Mouse (Mus musculus) G1E-ER4 (cell line): ENCODE data around the gene Zscan29. TPM values are rescaled to one million over a fixed set of nuclear protein-coding genes. Genes with fewer than 3 reads are reported as not detected.

Experiments
- GATA1 ChIP-seq: IDR thresholded peaks from one replicate; pipeline ENCODE4 v1.8.0; 2012; ENCODE audit warnings: low read length, inconsistent platforms
- polyA plus RNA-seq: library from polyadenylated mRNA; stranded (reverse); fragments of >175 nt; gene quantifications from 2 replicates; pipeline ENCODE4 v1.2.3, GENCODE M21; 2012

Gene Zscan29
- polyA plus RNA-seq, 1 experiment, result 12.7 TPM

DNA sequence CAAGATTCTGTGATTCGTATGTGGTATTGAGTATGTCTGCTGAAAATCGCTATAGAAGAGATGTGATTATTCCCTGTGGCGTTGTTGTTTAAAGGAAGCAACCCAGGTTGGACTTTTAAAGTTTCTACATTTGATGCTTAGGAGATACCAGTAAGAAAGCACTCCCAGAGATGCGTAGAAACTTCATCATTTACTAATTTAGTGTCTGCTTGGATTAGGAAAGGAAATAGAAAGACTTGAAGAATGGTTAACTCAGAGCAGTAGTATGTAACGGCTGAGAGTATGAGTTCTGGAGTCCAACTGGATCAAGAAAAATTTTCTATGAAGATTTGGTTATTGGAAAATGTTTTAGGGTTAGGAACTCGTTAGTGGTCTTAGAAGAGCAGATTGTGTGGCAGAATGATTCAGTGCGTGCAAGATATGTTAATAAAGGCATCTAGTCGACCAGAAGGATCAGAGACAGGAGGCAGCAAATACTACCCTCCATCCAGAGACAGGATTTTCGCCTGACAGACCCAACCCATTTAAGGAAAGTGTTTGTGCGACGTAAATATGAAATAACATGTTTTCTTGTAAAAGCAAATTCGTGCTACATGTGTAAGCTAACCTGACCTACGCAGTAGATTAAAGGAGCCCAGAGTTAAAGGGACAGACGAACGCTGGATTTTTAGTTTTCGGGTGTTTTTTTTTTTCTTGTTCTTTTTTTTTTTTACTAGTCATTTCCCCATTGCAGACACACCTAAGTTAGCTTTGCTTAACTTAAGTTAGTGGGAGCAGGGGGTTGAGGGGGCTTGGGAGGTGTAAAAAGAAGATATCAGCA lies 29.5 kb downstream of the Zscan29 start:
- no peak for TF ChIP-seq GATA1

DNA sequence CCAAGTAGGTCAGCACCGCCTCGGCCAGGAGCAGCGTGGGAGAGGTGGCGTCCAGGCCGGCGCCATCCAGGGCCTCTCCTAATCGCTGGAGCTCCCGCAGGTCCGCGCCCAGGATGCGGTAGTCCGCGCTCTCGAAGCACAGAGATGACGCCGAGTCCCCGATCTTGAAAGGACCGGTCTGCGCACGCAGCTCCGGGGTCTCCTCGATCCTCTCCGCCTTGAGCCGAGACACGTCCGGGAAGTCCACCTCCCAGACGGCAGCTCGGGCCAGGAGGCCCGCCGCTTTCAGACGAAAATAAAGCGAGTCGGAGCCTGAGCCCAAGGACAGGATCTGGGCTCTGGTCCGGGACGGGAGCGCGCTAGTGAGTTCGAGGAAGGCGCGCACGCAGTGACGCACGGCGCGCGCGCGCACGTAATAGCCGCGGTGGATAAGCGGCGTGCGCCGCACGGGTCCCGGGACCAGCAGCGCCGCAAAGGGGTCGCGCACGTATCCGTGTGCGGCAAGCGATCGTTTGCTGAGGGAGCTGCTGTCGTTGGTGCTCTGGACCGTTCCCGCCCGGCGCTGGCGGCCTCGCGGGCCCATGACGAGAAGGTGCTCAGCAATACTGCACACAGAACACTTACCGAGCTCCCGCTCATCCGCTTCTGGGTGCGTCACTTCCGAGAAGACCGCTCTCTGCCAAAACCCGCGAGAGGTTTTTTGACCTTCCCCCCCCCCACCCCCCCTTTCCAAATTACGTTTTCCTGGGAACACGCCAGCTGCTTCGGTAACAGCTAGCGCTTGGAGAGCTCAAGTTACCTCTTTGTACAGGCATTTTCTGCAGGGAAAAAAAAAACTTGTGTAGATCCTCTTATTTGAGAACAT lies 30.7 kb downstream of the Zscan29 start, which contains the start of the genes Adal and Lcmt2:
Gene Adal (plus strand): TSS at position 411 of the 865 bp plus-strand sequence.
Gene Lcmt2 (minus strand): TSS at position 636 of the 865 bp plus-strand sequence.
- TF ChIP-seq GATA1, result no peak

DNA sequence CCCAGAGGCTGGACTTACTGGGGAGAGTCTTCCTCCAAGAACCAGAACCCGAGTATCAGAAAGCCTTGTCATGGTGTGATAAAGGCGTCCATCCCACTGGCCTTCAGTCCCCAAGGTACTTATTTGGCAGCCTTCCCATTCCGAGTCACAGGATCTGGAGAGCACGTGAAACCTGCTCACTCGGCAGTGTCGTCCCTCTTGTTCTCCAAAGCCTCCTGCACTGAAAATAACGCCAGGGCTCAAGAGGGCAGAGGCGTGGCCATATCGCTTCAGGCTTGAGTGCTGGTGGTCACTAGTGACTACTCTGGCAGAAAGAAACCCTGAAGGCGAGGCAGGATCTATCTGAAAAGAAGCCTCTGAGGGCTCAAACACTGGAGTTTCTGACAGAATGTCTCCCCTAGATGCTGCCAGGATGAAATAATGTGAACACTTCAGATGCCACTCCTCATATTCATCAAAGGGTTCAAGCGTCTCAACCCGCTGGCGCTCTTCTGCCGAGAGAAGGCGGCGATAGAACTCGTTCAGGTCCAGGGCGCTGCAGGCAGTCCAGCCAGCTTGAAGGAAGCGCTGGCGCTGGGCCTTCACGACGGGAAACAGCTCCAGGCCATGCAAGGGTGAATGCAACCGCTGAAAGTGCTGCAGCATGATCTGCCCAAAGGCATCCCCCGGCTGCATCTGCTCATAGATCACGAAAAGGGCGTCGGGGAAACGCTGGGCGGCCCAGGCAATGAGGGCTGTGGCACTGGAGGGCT lies 31.5 kb downstream of the Zscan29 start:
- no peak for TF ChIP-seq GATA1

DNA sequence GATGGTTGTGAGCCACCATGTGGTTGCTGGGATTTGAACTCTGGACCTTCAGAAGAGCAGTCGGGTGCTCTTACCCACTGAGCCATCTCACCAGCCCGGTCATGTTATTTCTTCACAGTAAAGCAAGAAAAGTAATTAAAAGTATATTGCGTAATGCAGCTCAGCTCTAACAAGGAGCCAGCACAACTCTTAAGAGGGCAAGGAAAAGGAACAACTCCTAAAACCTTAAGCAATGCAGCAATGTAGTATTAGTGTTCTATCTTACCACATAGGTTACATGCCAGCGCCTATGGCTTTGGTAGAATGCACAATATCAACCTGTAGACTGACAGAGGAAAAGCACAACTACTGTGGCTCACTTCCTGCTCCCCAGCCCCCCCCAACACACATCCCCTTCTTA lies 33.6 kb downstream of the Zscan29 start:
- TF ChIP-seq GATA1, result no peak

DNA sequence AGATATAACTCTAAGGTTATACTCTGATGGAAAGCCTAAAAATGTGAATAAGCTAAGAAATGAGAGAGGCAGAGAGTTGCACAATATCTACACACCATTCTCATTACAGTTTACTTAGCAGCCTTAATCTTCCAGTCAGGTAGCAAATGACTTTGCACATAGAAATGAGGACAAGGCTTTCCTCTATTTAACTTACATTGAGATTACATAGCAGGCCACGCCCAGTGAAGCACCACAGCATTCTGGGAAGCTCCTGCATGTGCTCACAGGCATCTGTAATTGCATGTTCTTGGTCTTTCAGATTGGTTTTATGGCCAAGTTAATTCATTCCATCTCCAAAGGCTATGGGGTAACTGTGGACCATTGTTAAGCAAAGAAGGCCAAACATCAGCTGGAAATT lies 38.1 kb downstream of the Zscan29 start:
- TF ChIP-seq GATA1, result no peak

DNA sequence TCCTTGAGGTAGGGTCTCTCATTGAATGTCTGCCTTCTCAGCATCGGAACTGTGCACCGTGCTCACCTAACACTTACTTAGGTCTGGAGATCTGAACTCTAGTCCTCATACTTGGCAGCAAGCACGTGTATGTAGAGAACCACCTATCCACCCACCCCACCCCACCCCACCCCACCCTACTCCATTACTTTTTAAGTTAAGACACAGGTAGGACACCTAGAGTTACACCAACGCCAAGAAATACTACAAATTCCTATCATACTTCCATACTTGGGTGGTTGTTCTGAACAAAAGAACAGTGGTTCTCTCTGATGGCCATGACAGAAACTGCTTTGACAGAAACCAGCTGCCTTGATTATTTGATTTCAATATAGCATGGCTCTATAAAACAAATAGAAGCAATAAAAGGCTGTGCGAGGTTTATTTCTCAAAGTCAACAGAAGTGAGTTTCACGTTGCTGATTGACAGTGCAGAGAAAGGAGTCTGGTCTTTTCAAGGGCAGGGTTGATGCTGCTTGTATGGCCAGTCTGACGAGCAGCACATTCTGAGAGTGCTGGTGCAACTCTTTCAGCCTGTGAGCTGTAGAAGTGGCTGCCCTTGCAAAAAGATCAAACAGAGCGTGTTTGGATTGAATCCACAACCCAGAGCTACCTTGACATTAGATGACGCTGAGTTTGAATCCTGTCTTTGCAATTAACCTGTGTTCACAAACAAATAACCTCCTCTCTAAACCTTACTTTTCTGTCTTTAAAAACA lies 41.9 kb downstream of the Zscan29 start:
- TF ChIP-seq GATA1, result no peak

DNA sequence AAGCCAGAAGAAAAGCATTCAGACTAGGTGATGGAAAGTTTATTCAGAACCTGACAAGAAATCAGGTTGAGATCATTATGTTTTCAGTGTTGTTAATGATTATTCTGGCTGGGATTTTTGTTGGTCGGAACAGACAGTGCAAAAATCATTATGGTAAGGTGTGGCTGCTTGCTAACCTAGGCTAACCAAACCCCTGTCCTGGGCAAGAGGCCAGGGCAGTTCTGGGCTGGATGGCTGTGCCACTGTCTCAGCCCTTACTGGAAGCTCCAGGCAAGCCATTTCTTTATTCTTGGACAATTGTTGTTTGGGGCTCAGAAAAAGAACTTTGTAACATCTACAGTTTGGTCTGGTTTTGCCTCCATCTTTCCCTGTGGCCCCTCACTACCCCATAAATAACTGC lies 43.4 kb downstream of the Zscan29 start:
- no peak for TF ChIP-seq GATA1

DNA sequence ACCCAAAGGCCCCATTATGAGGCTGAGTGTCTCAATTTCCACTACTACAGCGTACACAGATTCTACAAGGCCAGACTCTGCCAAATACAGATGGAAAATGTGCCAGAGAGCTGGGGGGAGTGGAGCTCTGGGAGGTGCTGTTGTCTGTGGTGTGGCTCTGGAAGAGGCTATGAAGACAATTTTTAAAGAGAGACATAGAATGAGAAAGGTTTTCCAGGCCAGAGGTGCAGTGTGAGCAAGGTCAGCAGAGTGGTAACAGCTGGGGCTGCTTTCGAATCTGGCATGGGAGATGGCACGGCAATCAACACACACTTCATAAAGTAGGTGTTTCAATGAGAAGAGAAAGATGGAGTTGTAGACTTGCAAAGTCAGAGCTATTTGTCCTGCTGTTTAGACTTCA lies 51.7 kb downstream of the Zscan29 start:
- TF ChIP-seq GATA1, result no peak

DNA sequence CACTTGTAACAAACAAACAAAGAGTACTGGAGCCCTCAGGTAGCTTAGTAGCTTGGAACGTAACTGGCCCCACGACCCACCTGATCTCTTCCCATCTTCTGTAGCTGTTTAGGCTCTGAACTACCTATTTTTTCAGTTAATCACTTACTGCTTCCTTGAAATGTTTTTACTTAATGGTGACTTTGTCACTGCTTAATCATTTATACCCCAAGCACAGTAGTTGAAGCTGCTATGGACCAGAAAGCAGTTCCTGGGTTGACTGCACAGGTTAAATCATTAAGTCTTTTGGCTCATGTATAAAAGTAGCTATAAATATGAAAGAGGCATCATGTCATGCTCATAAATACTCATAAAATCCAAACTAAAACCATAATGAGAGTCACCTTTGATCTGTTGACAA lies 55.5 kb downstream of the Zscan29 start:
- no peak for TF ChIP-seq GATA1

DNA sequence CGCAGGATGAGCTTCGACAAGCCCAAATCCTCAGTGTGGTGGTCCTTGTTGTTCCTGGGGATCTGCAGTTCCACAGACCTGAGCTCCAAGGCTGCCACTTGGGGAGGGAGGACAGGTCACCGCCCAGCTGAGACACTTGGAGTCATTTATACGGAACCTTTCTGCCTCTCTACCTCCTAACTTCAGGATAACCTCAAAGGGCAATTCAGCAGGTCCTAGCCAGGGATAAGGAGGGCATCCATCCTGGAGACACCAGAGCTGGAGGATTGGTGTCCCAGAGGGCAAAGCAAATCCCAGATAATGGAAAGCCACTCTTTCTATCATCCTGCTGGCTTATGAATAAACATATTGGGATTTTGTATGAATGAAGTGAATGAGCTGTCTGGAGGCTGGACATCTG lies 61.2 kb downstream of the Zscan29 start, which contains the start of gene Tgm7:
Gene Tgm7 (minus strand): TSS at position 101 of the 400 bp plus-strand sequence.
- TF ChIP-seq GATA1, result no peak

Other genes starting within 250 kb of the Zscan29 start
- gene Ubr1, start 200.4 kb downstream of the Zscan29 start, polyA plus RNA-seq, result 27.1 and 34.7 TPM in 2 replicates
- 1.3 and 2.0 TPM in 2 replicates for gene Tmem62, start 194.1 kb downstream of the Zscan29 start, polyA plus RNA-seq
- 7.7 and 13.0 TPM in 2 replicates for gene Ccndbp1, start 162.7 kb downstream of the Zscan29 start, polyA plus RNA-seq
- gene Epb42, start 134.1 kb downstream of the Zscan29 start, polyA plus RNA-seq, result 0.70 and 0.73 TPM in 2 replicates
- not detected in 2 replicates for gene Tgm5, start 85.3 kb downstream of the Zscan29 start, polyA plus RNA-seq
- gene Tgm7, start 61.3 kb downstream of the Zscan29 start, polyA plus RNA-seq, result not detected in 2 replicates
- 4.1 and 5.7 TPM in 2 replicates for gene Adal, start 30.7 kb downstream of the Zscan29 start, polyA plus RNA-seq
- 12.9 and 14.2 TPM in 2 replicates for gene Lcmt2, start 30.5 kb downstream of the Zscan29 start, polyA plus RNA-seq
- gene Tubgcp4, start 471 bp downstream of the Zscan29 start, polyA plus RNA-seq, result 17.0 and 25.6 TPM in 2 replicates
- 19.4 and 21.1 TPM in 2 replicates for gene Trp53bp1, start 100.3 kb upstream of the Zscan29 start, polyA plus RNA-seq
- gene Map1a, start 118.5 kb upstream of the Zscan29 start, polyA plus RNA-seq, result 16.2 and 20.0 TPM in 2 replicates
- gene Ppip5k1, start 184.3 kb upstream of the Zscan29 start, polyA plus RNA-seq, result 3.4 and 3.7 TPM in 2 replicates
- gene Ckmt1, start 186.6 kb upstream of the Zscan29 start, polyA plus RNA-seq, result not detected in 2 replicates
- not detected in 2 replicates for gene Strc, start 216.0 kb upstream of the Zscan29 start, polyA plus RNA-seq
- 564 and 628 TPM in 2 replicates for gene Pdia3, start 242.7 kb upstream of the Zscan29 start, polyA plus RNA-seq
- 0.13 and 0.21 TPM in 2 replicates for gene Catsper2, start 242.7 kb upstream of the Zscan29 start, polyA plus RNA-seq